Mouse (Mus musculus): ENCODE measurements around the gene Lhfpl3.
A peak's percentile ranks its signal among the peaks of the same experiment; 100 is the strongest.

DNA sequence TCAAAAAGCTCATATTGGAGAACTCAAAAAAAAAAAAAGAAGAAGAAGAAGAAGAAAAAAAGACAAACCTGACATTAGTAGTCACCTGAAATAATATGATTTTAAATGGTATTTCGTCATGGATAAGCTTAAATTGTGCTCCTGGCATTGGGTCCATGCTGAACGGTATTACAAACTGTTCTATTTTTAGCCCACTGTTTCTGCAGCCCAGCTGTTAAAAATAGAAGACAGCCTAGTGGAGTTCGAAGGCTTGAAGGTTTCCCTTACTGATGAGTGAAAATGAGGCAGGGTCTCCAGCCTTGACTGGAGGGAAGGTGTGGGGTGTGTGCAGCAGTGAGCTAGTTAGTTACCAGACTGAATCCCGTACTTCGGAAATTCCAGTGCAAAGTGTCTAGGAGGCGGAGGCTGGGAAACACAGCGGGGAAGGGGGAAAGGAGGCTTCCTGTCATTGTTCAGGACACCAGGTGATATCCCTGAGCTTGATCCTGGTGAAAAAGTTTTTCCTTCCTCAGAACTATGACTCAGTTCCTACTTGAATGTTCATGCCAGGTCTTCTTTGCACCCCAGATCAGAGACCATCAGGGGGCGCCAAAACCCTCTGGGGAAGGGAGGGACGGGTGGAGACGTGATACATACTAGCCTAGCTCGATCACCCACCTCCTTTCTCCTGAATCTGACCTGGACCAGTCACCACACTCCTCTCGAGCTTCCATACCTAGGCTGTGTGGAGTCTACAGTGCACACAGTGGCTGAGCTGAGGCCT lies 505.8 kb downstream of the Lhfpl3 start:
- peak; percentile 98 for TF ChIP-seq EP300 (IDR thresholded peaks at IDR 0.05; ENCODE audit: insufficient read depth, low read depth, low read length)
- TF ChIP-seq POLR2A (IDR thresholded peaks at IDR 0.05; ENCODE audit: insufficient read depth, low read depth, low read length), result peak; percentile 91

All from heart, adult 2 months (tissue).